Mouse (Mus musculus): ENCODE measurements at regions not wholly inside any gene's neighbourhood (a gene's known extent, or its start where the extent isn't known, plus 50 kb on each side); places are given as distances from the start of the nearest gene placed in this dataset.

GRCm38 (mm10) chr3:151295027-151295426, 142.7 kb upstream of the Adgrl4 start:
- Histone ChIP-seq H3K27ac (ENCODE audit: low read length) (no peak overlapping the region), H3K9me3 (replicated peaks; ENCODE audit: control insufficient read depth, low read length) (no peaks in the 10 kb centered on the region), H3K36me3 (ENCODE audit: control insufficient read depth, insufficient read depth) (no peaks in the 10 kb centered on the region), H3K4me1 (ENCODE audit: control insufficient read depth, low read depth, low read length) (no peaks in the 10 kb centered on the region), H3K4me2 (ENCODE audit: low read depth, low read length) (no peak overlapping the region), H3K9ac (ENCODE audit: low read depth, low read length) (no peak overlapping the region), H3K4me3 (ENCODE audit: low read depth, low read length) (no peak overlapping the region), H3K27me3 (ENCODE audit: control insufficient read depth, insufficient read depth, low read depth, low read length) (no peaks in the 10 kb centered on the region)
- 36% methylated on average over 9 of the region's 9 CpGs for WGBS (ENCODE audit: insufficient replicate concordance)
- no peak for ATAC-seq (ENCODE audit: low read depth)

GRCm38 (mm10) chr3:151298325-151298724, 139.4 kb upstream of the Adgrl4 start:
- no peaks in the 10 kb centered on the region for H3K4me1 ChIP-seq (ENCODE audit: control insufficient read depth, low read depth, low read length)
- 50% methylated on average over 2 of the region's 2 CpGs for WGBS (ENCODE audit: insufficient replicate concordance)
- H3K9me3 ChIP-seq (replicated peaks; ENCODE audit: control insufficient read depth, low read length) = no peaks in the 10 kb centered on the region
- no peak overlapping the region for H3K9ac ChIP-seq (ENCODE audit: low read depth, low read length)
- H3K36me3 ChIP-seq (ENCODE audit: control insufficient read depth, insufficient read depth) = no peaks in the 10 kb centered on the region
- no peak overlapping the region for H3K4me3 ChIP-seq (ENCODE audit: low read depth, low read length)
- H3K27ac ChIP-seq (ENCODE audit: low read length) = no peak overlapping the region
- H3K4me2 ChIP-seq (ENCODE audit: low read depth, low read length) = no peak overlapping the region
- peak; percentile 47; the same call in 1 of the 2 replicates for ATAC-seq (ENCODE audit: low read depth)
- no peaks in the 10 kb centered on the region for H3K27me3 ChIP-seq (ENCODE audit: control insufficient read depth, insufficient read depth, low read depth, low read length)

GRCm38 (mm10) chr3:151305402-151305801, 132.3 kb upstream of the Adgrl4 start:
- Histone ChIP-seq H3K4me2 (ENCODE audit: low read depth, low read length) (no peak overlapping the region), H3K4me3 (ENCODE audit: low read depth, low read length) (no peak overlapping the region), H3K4me1 (ENCODE audit: control insufficient read depth, low read depth, low read length) (no peaks in the 10 kb centered on the region), H3K9ac (ENCODE audit: low read depth, low read length) (no peak overlapping the region), H3K27me3 (ENCODE audit: control insufficient read depth, insufficient read depth, low read depth, low read length) (no peaks in the 10 kb centered on the region), H3K9me3 (replicated peaks; ENCODE audit: control insufficient read depth, low read length) (no peaks in the 10 kb centered on the region), H3K27ac (ENCODE audit: low read length) (no peak overlapping the region), H3K36me3 (ENCODE audit: control insufficient read depth, insufficient read depth) (no peaks in the 10 kb centered on the region)
- 73% methylated on average over 4 of the region's 4 CpGs for WGBS (ENCODE audit: insufficient replicate concordance)
- no peak for ATAC-seq (ENCODE audit: low read depth)

- ATAC-seq (ENCODE audit: low read depth) = no peak
- Histone ChIP-seq H3K27ac (ENCODE audit: low read length) (no peak overlapping the region), H3K36me3 (ENCODE audit: control insufficient read depth, insufficient read depth) (no peaks in the 10 kb centered on the region), H3K4me1 (ENCODE audit: control insufficient read depth, low read depth, low read length) (no peaks in the 10 kb centered on the region), H3K4me2 (ENCODE audit: low read depth, low read length) (no peak overlapping the region), H3K27me3 (ENCODE audit: control insufficient read depth, insufficient read depth, low read depth, low read length) (no peaks in the 10 kb centered on the region), H3K4me3 (ENCODE audit: low read depth, low read length) (no peak overlapping the region), H3K9me3 (replicated peaks; ENCODE audit: control insufficient read depth, low read length) (no peaks in the 10 kb centered on the region), H3K9ac (ENCODE audit: low read depth, low read length) (no peak overlapping the region)
- WGBS (ENCODE audit: insufficient replicate concordance) = 16% methylated on average over 4 of the region's 4 CpGs
Measured at GRCm38 (mm10) chr3:151307975-151308374, 129.7 kb upstream of the Adgrl4 start.

- peak; percentile 50 for ATAC-seq (ENCODE audit: low read depth)
- Histone ChIP-seq H3K27ac (ENCODE audit: low read length) (no peak overlapping the region), H3K9me3 (replicated peaks; ENCODE audit: control insufficient read depth, low read length) (no peaks in the 10 kb centered on the region), H3K36me3 (ENCODE audit: control insufficient read depth, insufficient read depth) (no peaks in the 10 kb centered on the region), H3K4me2 (ENCODE audit: low read depth, low read length) (no peak overlapping the region), H3K9ac (ENCODE audit: low read depth, low read length) (no peak overlapping the region), H3K4me3 (ENCODE audit: low read depth, low read length) (no peak overlapping the region), H3K4me1 (ENCODE audit: control insufficient read depth, low read depth, low read length) (no peaks in the 10 kb centered on the region), H3K27me3 (ENCODE audit: control insufficient read depth, insufficient read depth, low read depth, low read length) (no peaks in the 10 kb centered on the region)
- 27% methylated on average over 3 of the region's 3 CpGs for WGBS (ENCODE audit: insufficient replicate concordance)
Measured at GRCm38 (mm10) chr3:151323835-151324234, 113.9 kb upstream of the Adgrl4 start.

- Histone ChIP-seq H3K4me1 (ENCODE audit: control insufficient read depth, low read depth, low read length) (no peaks in the 10 kb centered on the region), H3K9ac (ENCODE audit: low read depth, low read length) (no peak overlapping the region), H3K4me2 (ENCODE audit: low read depth, low read length) (no peak overlapping the region), H3K36me3 (ENCODE audit: control insufficient read depth, insufficient read depth) (no peaks in the 10 kb centered on the region), H3K27ac (ENCODE audit: low read length) (no peak overlapping the region), H3K27me3 (ENCODE audit: control insufficient read depth, insufficient read depth, low read depth, low read length) (no peaks in the 10 kb centered on the region), H3K9me3 (replicated peaks; ENCODE audit: control insufficient read depth, low read length) (no peaks in the 10 kb centered on the region), H3K4me3 (ENCODE audit: low read depth, low read length) (no peak overlapping the region)
- 72% methylated on average over 4 of the region's 4 CpGs for WGBS (ENCODE audit: insufficient replicate concordance)
- no peak for ATAC-seq (ENCODE audit: low read depth)
Measured at GRCm38 (mm10) chr3:151329801-151330200, 107.9 kb upstream of the Adgrl4 start.

- no peak overlapping the region for H3K27ac ChIP-seq (ENCODE audit: low read length)
- H3K4me1 ChIP-seq (ENCODE audit: control insufficient read depth, low read depth, low read length) = no peaks in the 10 kb centered on the region
- H3K4me2 ChIP-seq (ENCODE audit: low read depth, low read length) = no peak overlapping the region
- H3K9ac ChIP-seq (ENCODE audit: low read depth, low read length) = no peak overlapping the region
- WGBS (ENCODE audit: insufficient replicate concordance) = 62% methylated on average over 2 of the region's 2 CpGs
- no peaks in the 10 kb centered on the region for H3K36me3 ChIP-seq (ENCODE audit: control insufficient read depth, insufficient read depth)
- ATAC-seq (ENCODE audit: low read depth) = no peak
- no peaks in the 10 kb centered on the region for H3K9me3 ChIP-seq (replicated peaks; ENCODE audit: control insufficient read depth, low read length)
- H3K4me3 ChIP-seq (ENCODE audit: low read depth, low read length) = no peak overlapping the region
- no peaks in the 10 kb centered on the region for H3K27me3 ChIP-seq (ENCODE audit: control insufficient read depth, insufficient read depth, low read depth, low read length)
Measured at GRCm38 (mm10) chr3:151331906-151332305, 105.8 kb upstream of the Adgrl4 start.

- Histone ChIP-seq H3K27ac (ENCODE audit: low read length) (no peak overlapping the region), H3K4me3 (ENCODE audit: low read depth, low read length) (no peak overlapping the region), H3K9ac (ENCODE audit: low read depth, low read length) (no peak overlapping the region), H3K4me1 (ENCODE audit: control insufficient read depth, low read depth, low read length) (no peaks in the 10 kb centered on the region), H3K27me3 (ENCODE audit: control insufficient read depth, insufficient read depth, low read depth, low read length) (no peaks in the 10 kb centered on the region), H3K9me3 (replicated peaks; ENCODE audit: control insufficient read depth, low read length) (no peaks in the 10 kb centered on the region), H3K4me2 (ENCODE audit: low read depth, low read length) (no peak overlapping the region), H3K36me3 (ENCODE audit: control insufficient read depth, insufficient read depth) (no peaks in the 10 kb centered on the region)
- WGBS (ENCODE audit: insufficient replicate concordance) = 64% methylated on average over 1 of the region's 1 CpGs
- no peak for ATAC-seq (ENCODE audit: low read depth)
Measured at GRCm38 (mm10) chr3:151332317-151332687, 105.4 kb upstream of the Adgrl4 start.

- WGBS (ENCODE audit: insufficient replicate concordance) = 65% methylated on average over 9 of the region's 9 CpGs
Measured at GRCm38 (mm10) chr3:151332688-151333452, 104.8 kb upstream of the Adgrl4 start.

More at GRCm38 (mm10) chr3:151332688-151333452, 104.8 kb upstream of the Adgrl4 start:
- Histone ChIP-seq H3K9ac (ENCODE audit: low read depth, low read length) (no peak overlapping the region), H3K4me1 (ENCODE audit: control insufficient read depth, low read depth, low read length) (no peaks in the 10 kb centered on the region), H3K27me3 (ENCODE audit: control insufficient read depth, insufficient read depth, low read depth, low read length) (no peaks in the 10 kb centered on the region), H3K9me3 (replicated peaks; ENCODE audit: control insufficient read depth, low read length) (no peaks in the 10 kb centered on the region), H3K4me2 (ENCODE audit: low read depth, low read length) (no peak overlapping the region), H3K27ac (ENCODE audit: low read length) (no peak overlapping the region), H3K36me3 (ENCODE audit: control insufficient read depth, insufficient read depth) (no peaks in the 10 kb centered on the region), H3K4me3 (ENCODE audit: low read depth, low read length) (no peak overlapping the region)
- no peak for ATAC-seq (ENCODE audit: low read depth)

Measured in liver, embryonic 16.5 days (tissue).